Mouse (Mus musculus) mesoderm, embryonic 11.5 days (tissue): ENCODE measurements around the gene Prkcz.
"Not testable (repeated sequence)": the region's sequence is repeated elsewhere in the genome, so short reads cannot be mapped to it uniquely, and the experiment has no call there.

Source experiments
- DNase-seq: peaks from one replicate; pipeline ENCODE4 v3.0.0-alpha.2; 2012; ENCODE audit warnings: low read depth, low spot score

Gene Prkcz

GRCm38 (mm10) chr4:155283585-155283984 is 77.6 kb downstream of the Prkcz start:
- DNase-seq: no peak

- DNase-seq: peak; percentile 79
Measured at GRCm38 (mm10) chr4:155283001-155283503, 78.1 kb downstream of the Prkcz start.

DNA sequence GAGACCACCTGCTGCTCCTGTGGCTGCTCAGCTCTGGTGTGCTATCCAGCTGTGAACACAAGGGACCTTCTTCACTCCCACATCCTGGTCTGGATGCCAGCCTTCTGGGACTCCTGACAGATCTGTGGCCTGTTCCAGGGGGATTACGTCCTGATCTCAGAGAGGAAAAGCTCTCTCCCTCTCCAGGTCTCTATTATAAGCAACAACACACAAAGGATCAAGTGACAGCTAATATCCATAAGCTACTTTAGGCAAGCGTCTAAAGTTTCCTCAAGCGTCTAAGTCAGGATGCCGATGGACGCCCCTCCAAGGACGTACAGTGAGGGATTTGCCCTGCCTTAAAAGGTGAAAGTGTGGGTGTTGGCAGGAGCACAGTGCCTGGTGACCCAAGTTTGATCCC is 78.9 kb downstream of the Prkcz start:
- DNase-seq: no peak

GRCm38 (mm10) chr4:155281652-155282051 is 79.5 kb downstream of the Prkcz start:
- DNase-seq: no peak

- no peak for DNase-seq
Measured at GRCm38 (mm10) chr4:155281227-155281626, 79.9 kb downstream of the Prkcz start.

GRCm38 (mm10) chr4:155280768-155281121 is 80.4 kb downstream of the Prkcz start:
- no peak for DNase-seq

DNA sequence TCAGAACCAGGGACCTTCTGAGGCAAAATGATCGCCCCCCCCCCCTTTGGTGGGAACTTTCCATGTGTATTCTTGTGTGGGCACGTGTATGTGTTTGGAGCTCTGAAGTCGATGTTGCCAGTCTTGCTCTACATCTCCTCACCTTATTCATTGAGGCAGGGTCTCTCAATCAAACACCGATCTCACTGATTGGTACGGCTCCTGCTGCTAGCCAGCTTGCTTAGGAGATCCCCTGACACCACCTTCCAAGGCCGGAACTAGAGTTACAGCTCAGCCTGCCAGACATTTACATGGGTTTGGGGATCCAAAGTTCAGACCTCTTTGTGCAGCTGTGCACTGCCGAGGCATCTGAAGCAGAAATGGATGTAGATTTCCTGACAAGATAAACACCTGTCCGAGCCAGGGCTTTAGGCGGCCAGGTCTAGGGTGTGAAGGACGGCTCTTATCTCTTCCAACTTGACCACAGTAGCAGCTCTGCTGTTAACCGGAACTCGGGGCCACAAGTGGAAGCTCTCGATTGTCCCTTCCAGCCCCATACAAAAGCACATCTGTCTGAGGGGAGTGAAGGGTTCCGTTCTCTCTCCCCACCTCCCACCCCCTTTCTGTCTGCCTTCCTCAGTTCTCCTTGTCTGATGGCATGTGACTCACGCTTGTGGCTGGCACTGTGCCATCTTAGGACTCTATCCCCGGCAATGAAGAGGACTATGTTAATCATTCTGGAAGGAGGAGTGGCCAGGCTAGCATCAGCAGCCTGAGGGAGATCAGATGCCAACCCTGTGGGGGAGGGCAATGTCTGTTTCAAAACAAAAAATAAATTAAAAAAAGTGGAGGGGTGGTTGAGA is 81.0 kb downstream of the Prkcz start:
- DNase-seq: no peak

- DNase-seq: no peak
Measured at GRCm38 (mm10) chr4:155279054-155279453, 82.1 kb downstream of the Prkcz start.

DNA sequence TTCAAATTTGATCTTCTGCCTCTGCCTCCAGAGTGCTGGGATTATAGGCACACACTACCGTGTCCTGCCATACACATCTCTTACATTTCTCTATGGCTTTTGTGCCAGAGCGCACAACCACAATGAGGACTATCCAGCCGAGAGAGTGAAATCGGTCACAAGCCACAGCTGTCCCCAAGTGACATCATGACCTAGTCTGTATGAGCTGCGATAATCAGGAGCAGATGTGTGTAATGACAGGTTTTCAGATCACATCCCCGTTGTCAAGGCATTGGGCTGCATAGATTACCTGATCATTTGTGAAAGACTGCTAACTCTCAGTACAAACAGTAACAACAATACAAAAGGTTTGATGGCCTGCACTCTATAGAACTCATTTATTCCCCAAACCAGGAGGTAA is 83.2 kb downstream of the Prkcz start:
- no peak for DNase-seq

DNA sequence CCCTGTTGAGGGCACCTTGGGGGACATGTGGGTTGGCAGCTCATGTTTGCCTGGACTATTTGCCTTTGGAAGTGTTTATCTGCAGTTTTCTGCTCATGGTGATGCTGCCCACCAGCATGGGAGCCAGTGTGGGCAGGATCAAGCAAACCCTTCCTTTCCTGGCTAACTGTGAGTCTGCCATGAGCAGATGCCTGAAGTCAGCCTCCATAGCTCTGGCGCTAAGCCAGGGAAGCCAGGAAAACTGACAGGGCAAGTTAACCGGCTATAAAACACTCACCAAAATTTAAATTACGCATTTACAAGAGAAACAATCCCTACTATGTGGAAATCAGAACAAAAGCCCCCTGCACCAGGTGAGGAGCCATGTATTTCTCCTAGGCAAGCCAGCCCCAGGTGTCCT is 86.3 kb downstream of the Prkcz start:
- DNase-seq: no peak

DNA sequence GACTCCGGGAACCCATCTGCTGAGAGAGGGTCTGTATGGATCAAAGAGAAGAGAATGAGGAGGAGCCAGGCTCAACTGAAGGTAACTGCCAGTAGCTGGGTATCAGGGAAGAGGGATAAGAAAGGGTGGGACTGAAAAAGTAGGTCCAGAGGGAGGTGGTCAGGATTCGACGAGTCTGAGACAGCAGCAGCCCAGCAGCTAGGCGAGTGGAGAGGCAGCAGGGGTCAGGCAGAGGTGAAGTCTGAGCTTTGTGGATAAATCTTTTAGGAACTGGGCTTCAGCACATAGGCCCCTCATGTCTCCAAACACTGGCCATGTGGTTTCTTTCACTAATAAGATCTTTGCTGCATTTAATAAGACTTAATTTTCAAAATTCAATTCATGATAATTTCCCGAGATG is 86.7 kb downstream of the Prkcz start:
- DNase-seq: no peak

GRCm38 (mm10) chr4:155268382-155268781 is 92.8 kb downstream of the Prkcz start:
- peak; percentile 64 for DNase-seq

- DNase-seq: no peak
Measured at GRCm38 (mm10) chr4:155267639-155268175, 93.5 kb downstream of the Prkcz start.

GRCm38 (mm10) chr4:155267047-155267543 is 94.1 kb downstream of the Prkcz start:
- no peak for DNase-seq

GRCm38 (mm10) chr4:155264521-155265321 is 96.4 kb downstream of the Prkcz start:
- DNase-seq: no peak

DNA sequence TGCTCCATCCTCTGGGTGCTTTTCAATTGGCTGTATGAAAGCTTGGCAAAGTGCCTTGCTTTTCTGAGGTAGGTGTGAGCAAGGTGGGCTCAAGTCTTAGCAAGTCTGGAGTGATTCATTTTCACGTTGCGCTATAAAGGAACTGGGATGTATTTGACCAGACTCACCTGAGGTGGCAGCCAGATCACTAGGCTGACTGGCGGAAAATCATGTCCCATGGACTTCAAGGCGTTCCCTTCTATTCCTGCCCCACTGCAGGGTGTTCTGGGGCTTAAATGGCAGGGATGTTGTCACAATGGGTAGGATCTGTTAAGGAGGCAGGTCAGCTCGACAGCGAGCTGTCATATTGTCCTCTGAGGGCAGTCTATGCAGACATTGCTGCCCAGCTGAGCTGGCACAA is 108.9 kb downstream of the Prkcz start:
- no peak for DNase-seq

- no peak for DNase-seq
Measured at GRCm38 (mm10) chr4:155251147-155251546, 110.0 kb downstream of the Prkcz start.

GRCm38 (mm10) chr4:155250361-155251117 is 110.6 kb downstream of the Prkcz start:
- no peak for DNase-seq

- DNase-seq: peak; percentile 90
Measured at GRCm38 (mm10) chr4:155249648-155250351, 111.4 kb downstream of the Prkcz start, which contains the start of gene Faap20. Gene Faap20, plus strand, starts transcription at chr4:155249802.

- DNase-seq: peak; percentile 96
Measured at GRCm38 (mm10) chr4:155249257-155249647, 111.9 kb downstream of the Prkcz start.

GRCm38 (mm10) chr4:155248054-155248453 is 113.1 kb downstream of the Prkcz start:
- not testable (repeated sequence) for DNase-seq
